Comparison of ENCODE assay signal across 8 mouse cellular contexts in genomic region chr6:124920318-124921085, GRCm38 (mm10). TPM values are rescaled to one million over a fixed set of nuclear protein-coding genes. Genes with fewer than 3 reads are reported as not detected.
DNase-seq lines count a peak whose midpoint lies in the region; ATAC-seq and TF ChIP-seq lines count a peak whose summit lies in the region.

No protein-coding gene starts in this region.

- H3K9me3 ChIP-seq in kidney, embryonic 14.5 days (ENCODE audit: control insufficient read depth, low read length): no peaks in the 10 kb centered on the region
- H3K9me3 ChIP-seq in hindbrain, embryonic 15.5 days: no peaks in the 10 kb centered on the region
- no peaks in the 10 kb centered on the region for H3K9me3 ChIP-seq in midbrain, embryonic 14.5 days (ENCODE audit: control insufficient read depth, low read length)

- DNase-seq in kidney, postnatal 4 days: no peak
- DNase-seq in midbrain, embryonic 14.5 days: no peak
- no peak for DNase-seq in right cerebral cortex, postnatal 14 days
- DNase-seq in ovary, postnatal 14 days (ENCODE audit: low spot score): no peak
- DNase-seq in yolk sac, embryonic 10.5 days (ENCODE audit: low spot score): no peak

- peak overlapping the region; percentile 98 for H3K27ac ChIP-seq in kidney, embryonic 14.5 days (ENCODE audit: low read depth, low read length)
- peak overlapping the region; percentile 57 for H3K27ac ChIP-seq in cortical plate, adult 2 months (ENCODE audit: insufficient read depth, low read length)
- peak overlapping the region; percentile 100 for H3K27ac ChIP-seq in hindbrain, embryonic 15.5 days (replicated peaks)
- H3K27ac ChIP-seq in midbrain, embryonic 14.5 days (replicated peaks; ENCODE audit: low read depth, low read length): peak overlapping the region; percentile 100

- no peak for TF ChIP-seq POLR2A in cortical plate, adult 2 months (IDR thresholded peaks at IDR 0.05; ENCODE audit: extremely low read depth, insufficient read depth, low read length)

- H3K4me3 ChIP-seq in kidney, embryonic 14.5 days (ENCODE audit: low read length): peak overlapping the region; percentile 26
- no peak overlapping the region; the same call in 1 of the 2 replicates for H3K4me3 ChIP-seq in cortical plate, adult 2 months (ENCODE audit: insufficient read depth, low read length)
- H3K4me3 ChIP-seq in hindbrain, embryonic 15.5 days: peak overlapping the region; percentile 94
- peak overlapping the region; percentile 94 for H3K4me3 ChIP-seq in midbrain, embryonic 14.5 days (replicated peaks; ENCODE audit: low read depth, low read length)

- H3K9ac ChIP-seq in kidney, embryonic 14.5 days (ENCODE audit: low read depth, low read length): peak overlapping the region; percentile 47
- H3K9ac ChIP-seq in hindbrain, embryonic 15.5 days: peak overlapping the region; percentile 26
- peak overlapping the region; percentile 30; the same call in 1 of the 2 replicates for H3K9ac ChIP-seq in midbrain, embryonic 14.5 days (replicated peaks; ENCODE audit: low read length)

- no peaks in the 10 kb centered on the region for H3K27me3 ChIP-seq in kidney, embryonic 14.5 days (ENCODE audit: control insufficient read depth, insufficient read depth, low read length)
- no peaks in the 10 kb centered on the region for H3K27me3 ChIP-seq in hindbrain, embryonic 15.5 days
- no peaks in the 10 kb centered on the region for H3K27me3 ChIP-seq in midbrain, embryonic 14.5 days (ENCODE audit: control insufficient read depth, insufficient read depth, low read length)

- no peak for TF ChIP-seq CTCF in cortical plate, adult 2 months (IDR thresholded peaks at IDR 0.05; ENCODE audit: extremely low read depth, insufficient read depth, low read length)

- WGBS in kidney, embryonic 14.5 days: 23% methylated on average over 9 of the region's 9 CpGs
- WGBS in hindbrain, embryonic 15.5 days: 27% methylated on average over 9 of the region's 9 CpGs
- 30% methylated on average over 9 of the region's 9 CpGs for WGBS in midbrain, embryonic 14.5 days

- H3K4me2 ChIP-seq in kidney, embryonic 14.5 days (replicated peaks; ENCODE audit: low read depth, low read length): peak overlapping the region; percentile 41
- peak overlapping the region; percentile 98 for H3K4me2 ChIP-seq in hindbrain, embryonic 15.5 days
- H3K4me2 ChIP-seq in midbrain, embryonic 14.5 days (ENCODE audit: low read length): peak overlapping the region; percentile 99

- H3K4me1 ChIP-seq in kidney, embryonic 14.5 days (ENCODE audit: control insufficient read depth, insufficient read depth, low read length): peaks cover 39% of the 10 kb centered on the region
- 0 out of 2 replicates have a peak, but pooled peaks cover 1% of the 10 kb centered on the region for H3K4me1 ChIP-seq in cortical plate, adult 2 months (ENCODE audit: control insufficient read depth, insufficient read depth, low read length)
- H3K4me1 ChIP-seq in hindbrain, embryonic 15.5 days (replicated peaks): peaks cover 43% of the 10 kb centered on the region
- peaks cover 33% of the 10 kb centered on the region for H3K4me1 ChIP-seq in midbrain, embryonic 14.5 days (ENCODE audit: control insufficient read depth, insufficient read depth, low read length)

- H3K36me3 ChIP-seq in kidney, embryonic 14.5 days (ENCODE audit: control insufficient read depth, insufficient read depth, low read length): no peaks in the 10 kb centered on the region
- no peaks in the 10 kb centered on the region for H3K36me3 ChIP-seq in hindbrain, embryonic 15.5 days
- no peaks in the 10 kb centered on the region for H3K36me3 ChIP-seq in midbrain, embryonic 14.5 days (ENCODE audit: control insufficient read depth, insufficient read depth, low read length)

- no peak for ATAC-seq in kidney, embryonic 14.5 days (ENCODE audit: low FRiP score, low TSS enrichment)
- no peak for ATAC-seq in hindbrain, embryonic 15.5 days (ENCODE audit: low FRiP score, low read depth)
- ATAC-seq in midbrain, embryonic 14.5 days (ENCODE audit: low FRiP score, low TSS enrichment): no peak

RNA-seq across cellular contexts. Expression of gene Ptms, which starts 0.6 kb away (rescaled TPM):
- 219 and 295 TPM in 2 replicates for polyA plus RNA-seq in kidney, embryonic 14.5 days (2014; fragmentation: Nextera tagmentation; extraction: Ambion mirVana)
- 1,375 and 1,380 TPM in 2 replicates for polyA plus RNA-seq in cortical plate, adult 2 months (2012; rRNA removed)
- polyA plus RNA-seq in hindbrain, embryonic 15.5 days (2015; fragmentation: Nextera tagmentation; extraction: Ambion mirVana): 766 and 864 TPM in 2 replicates
- polyA plus RNA-seq in midbrain, embryonic 14.5 days (2014; fragmentation: Nextera tagmentation; extraction: Ambion mirVana): 749 and 823 TPM in 2 replicates

RNA-seq across cellular contexts. Expression of gene Lag3, which starts 9.0 kb away (rescaled TPM):
- 1.6 and 1.7 TPM in 2 replicates for polyA plus RNA-seq in kidney, embryonic 14.5 days (2014; fragmentation: Nextera tagmentation; extraction: Ambion mirVana)
- 5.1 and 6.5 TPM in 2 replicates for polyA plus RNA-seq in cortical plate, adult 2 months (2012; rRNA removed)
- polyA plus RNA-seq in hindbrain, embryonic 15.5 days (2015; fragmentation: Nextera tagmentation; extraction: Ambion mirVana): 3.1 and 3.5 TPM in 2 replicates
- 3.3 and 3.5 TPM in 2 replicates for polyA plus RNA-seq in midbrain, embryonic 14.5 days (2014; fragmentation: Nextera tagmentation; extraction: Ambion mirVana)

RNA-seq across cellular contexts. Expression of gene Mlf2, which starts 10.7 kb away (rescaled TPM):
- polyA plus RNA-seq in kidney, embryonic 14.5 days (2014; fragmentation: Nextera tagmentation; extraction: Ambion mirVana): 396 and 402 TPM in 2 replicates
- polyA plus RNA-seq in cortical plate, adult 2 months (2012; rRNA removed): 732 and 737 TPM in 2 replicates
- 565 and 615 TPM in 2 replicates for polyA plus RNA-seq in hindbrain, embryonic 15.5 days (2015; fragmentation: Nextera tagmentation; extraction: Ambion mirVana)
- polyA plus RNA-seq in midbrain, embryonic 14.5 days (2014; fragmentation: Nextera tagmentation; extraction: Ambion mirVana): 535 and 570 TPM in 2 replicates

RNA-seq across cellular contexts. Expression of gene Cd4, which starts 32.5 kb away (rescaled TPM):
- polyA plus RNA-seq in kidney, embryonic 14.5 days (2014; fragmentation: Nextera tagmentation; extraction: Ambion mirVana): 0.16 TPM in 1 of 2 replicates, not detected in the other
- polyA plus RNA-seq in cortical plate, adult 2 months (2012; rRNA removed): 1.1 and 4.7 TPM in 2 replicates
- 0.14 and 0.32 TPM in 2 replicates for polyA plus RNA-seq in hindbrain, embryonic 15.5 days (2015; fragmentation: Nextera tagmentation; extraction: Ambion mirVana)
- polyA plus RNA-seq in midbrain, embryonic 14.5 days (2014; fragmentation: Nextera tagmentation; extraction: Ambion mirVana): 0.11 and 0.27 TPM in 2 replicates

RNA-seq across cellular contexts. Expression of gene Cops7a, which starts 44.8 kb away (rescaled TPM):
- polyA plus RNA-seq in kidney, embryonic 14.5 days (2014; fragmentation: Nextera tagmentation; extraction: Ambion mirVana): 144 and 162 TPM in 2 replicates
- polyA plus RNA-seq in cortical plate, adult 2 months (2012; rRNA removed): 279 and 280 TPM in 2 replicates
- polyA plus RNA-seq in hindbrain, embryonic 15.5 days (2015; fragmentation: Nextera tagmentation; extraction: Ambion mirVana): 92.5 and 102 TPM in 2 replicates
- polyA plus RNA-seq in midbrain, embryonic 14.5 days (2014; fragmentation: Nextera tagmentation; extraction: Ambion mirVana): 85.6 and 85.9 TPM in 2 replicates

Comparison
In these comparisons a context has a peak if more than half of its experiments do, and no peak if none do; other contexts are left out.
1. H3K4me2 ChIP-seq: peak in every context shown above with its lines; median percentile 99 in midbrain, embryonic 14.5 days; 98 in hindbrain, embryonic 15.5 days; 41 in kidney, embryonic 14.5 days.